Mouse (Mus musculus) gastrocnemius, postnatal 25 days (tissue): ENCODE data around the gene Exoc6b. TPM values are rescaled to one million over a fixed set of nuclear protein-coding genes. Genes with fewer than 3 reads are reported as not detected.
"Not testable (repeated sequence)": the region's sequence is repeated elsewhere in the genome, so short reads cannot be mapped to it uniquely, and the experiment has no call there.

Experiments used
- DNase-seq: peaks from one replicate; pipeline ENCODE4 v3.0.0; 2022
- long read RNA-seq, 2 experiments: library from polyadenylated mRNA; stranded (forward); transcript quantifications; one replicate each; pipeline ENCODE4 v2.0.0; 2021
- total RNA-seq, 2 experiments: library from RNA; stranded (reverse); gene quantifications; 1 replicate in 1 of 2; 2 replicates in 1 of 2; pipeline ENCODE4 v1.2.3; 2021

Gene Exoc6b
- 10 to 100 TPM; 11.4 to 13.8 TPM for total RNA-seq
- long read RNA-seq, experiment 1, full-length matches to known transcripts: 1 of 3 reads
- long read RNA-seq, experiment 1, partial matches to known transcripts: 0 of 3 reads
- long read RNA-seq, experiment 1, other reads (novel, unspliced or antisense): 2 of 3 reads
- long read RNA-seq, experiment 2, full-length matches to known transcripts: 3 of 4 reads
- long read RNA-seq, experiment 2, partial matches to known transcripts: 0 of 4 reads
- long read RNA-seq, experiment 2, other reads (novel, unspliced or antisense): 1 of 4 reads

DNA sequence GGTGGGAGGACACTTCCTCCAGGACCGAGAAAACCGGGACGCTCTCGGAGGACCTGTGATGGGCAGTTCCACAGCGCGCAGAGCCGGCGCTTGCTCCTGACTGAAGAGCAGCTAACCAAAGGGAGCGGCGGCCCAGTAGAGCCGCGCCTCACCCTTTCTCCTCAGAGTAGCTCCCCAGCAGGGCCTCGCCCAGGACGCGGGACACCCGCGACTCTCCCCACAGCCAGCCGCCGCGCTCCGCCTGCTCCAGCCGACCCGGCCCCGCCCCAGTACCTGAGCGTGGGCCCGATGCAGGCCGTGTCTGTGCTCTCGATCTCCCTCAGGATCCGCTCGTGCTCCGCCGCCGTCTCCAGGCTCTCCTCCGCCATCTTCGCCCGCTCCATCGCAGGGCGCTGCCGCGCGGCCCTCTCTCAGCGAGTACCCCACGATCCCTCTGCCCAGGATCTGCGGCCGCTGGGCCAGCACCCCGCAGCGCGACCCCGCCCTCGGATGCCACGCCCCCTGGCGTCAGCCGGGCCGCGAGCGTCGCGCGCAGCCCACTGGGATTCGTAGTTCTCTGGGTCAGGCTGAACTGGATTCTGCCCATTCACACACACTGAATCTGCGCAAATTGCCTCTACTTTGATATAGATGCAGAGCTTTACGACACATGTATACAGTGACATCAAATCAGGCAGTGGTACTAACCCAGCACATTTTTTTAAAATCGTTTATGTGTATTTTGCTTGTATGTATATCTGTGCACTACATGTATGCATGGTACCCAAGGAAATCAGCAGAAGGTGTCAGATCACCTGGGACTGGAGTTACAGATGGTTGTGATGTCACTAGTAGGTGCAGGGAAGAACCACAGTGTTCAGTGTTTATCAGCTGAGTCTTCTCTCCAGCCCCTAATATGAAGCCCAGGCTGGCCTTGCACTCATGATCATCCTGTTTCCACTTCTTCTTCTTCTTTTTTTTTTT lies at the start of gene Exoc6b:
Exoc6b (minus strand) TSS at position 491 of the 963 bp plus-strand sequence.
- peak; percentile 83 for DNase-seq

DNA sequence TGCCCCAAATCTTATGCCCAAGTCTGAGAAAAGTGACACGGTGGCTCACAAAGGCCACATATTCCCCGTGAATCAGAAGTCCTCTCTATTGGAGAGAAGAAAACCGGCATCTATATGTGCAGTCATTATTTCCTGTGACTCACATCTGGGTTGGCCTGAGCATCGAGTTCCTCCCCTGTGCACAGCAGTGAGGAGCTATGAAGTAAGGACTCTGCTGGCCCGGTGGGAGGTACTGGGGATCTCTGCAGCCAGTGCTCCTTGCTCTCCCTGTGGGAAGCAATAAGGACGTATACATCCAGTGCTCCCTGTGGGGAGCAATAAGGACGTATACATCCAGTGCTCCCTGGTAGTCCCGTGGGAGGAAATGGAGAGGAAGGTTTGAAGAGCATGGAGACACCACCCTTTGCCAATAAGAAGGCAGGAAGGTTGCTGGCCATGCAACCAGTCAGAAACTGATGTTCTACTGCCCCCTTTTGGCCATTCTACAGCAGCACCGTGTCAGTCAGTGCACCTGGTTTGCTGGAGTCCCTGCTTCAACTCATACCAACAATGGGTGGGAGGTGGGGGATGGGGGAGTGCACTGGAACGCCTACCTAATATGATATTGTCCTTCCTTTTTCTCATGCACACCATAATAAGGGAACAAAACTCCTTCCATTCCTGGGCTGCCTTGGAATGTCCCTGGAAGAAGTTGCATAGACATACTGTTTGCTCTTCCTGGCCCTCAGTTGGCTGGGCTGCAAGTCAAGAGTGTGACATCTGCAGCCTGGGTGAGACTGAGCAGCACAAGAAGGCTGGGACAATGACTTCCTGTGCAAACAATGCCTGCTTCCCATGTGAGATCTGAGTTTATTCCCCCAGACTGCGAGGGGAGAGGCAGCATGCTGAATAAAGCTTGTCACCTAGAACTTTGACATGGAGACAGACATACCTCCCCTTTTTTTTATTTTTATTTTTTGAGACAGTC lies 48.5 kb upstream of the Exoc6b start:
- DNase-seq: peak; percentile 40

DNA sequence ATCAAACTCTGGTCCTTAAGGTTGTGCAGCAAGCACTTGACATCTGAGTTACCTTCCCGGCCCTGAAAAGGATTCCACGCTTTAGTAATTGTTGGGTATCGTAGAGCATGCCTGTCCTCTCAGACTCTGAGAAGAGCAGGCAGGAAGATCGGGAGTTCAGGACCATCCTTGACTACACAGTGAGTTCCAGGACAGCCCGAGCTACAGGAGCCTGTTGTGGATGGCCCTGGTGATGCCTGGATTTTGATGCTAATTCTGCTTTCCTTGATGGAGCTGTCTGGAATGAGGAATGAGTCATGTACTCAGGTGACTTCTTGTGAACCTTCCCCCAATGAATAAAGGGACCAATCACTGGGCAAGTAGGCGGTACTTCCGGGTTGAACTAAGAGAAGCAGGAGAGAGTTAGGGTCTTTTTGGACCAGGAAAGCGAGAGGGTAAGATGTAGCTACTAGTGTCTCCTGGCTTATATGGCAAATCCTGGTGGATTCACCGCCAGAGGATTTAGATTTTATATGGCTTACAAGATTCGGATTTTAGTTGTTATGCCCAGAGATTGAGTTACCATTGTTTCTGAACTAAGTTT lies 35.8 kb upstream of the Exoc6b start:
- DNase-seq: no peak

DNA sequence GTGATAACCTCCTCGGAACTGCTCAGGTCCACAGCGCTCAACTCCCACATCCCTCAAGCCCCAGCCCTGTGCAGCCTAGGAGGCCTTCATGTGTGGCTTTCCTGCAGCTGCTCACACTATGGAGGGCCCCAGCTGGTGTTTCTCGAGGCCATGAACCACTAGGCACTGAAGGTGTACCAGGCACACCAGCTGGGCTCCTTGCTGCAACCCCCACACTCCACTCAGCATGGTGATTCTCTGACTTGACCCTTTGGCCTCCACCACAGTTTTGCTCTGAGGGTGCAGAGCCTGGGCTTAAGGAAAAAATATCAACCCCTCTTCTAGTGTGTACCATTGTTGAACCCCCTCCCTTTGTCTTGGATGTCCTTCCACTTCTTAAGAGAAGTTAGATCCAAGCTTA lies 34.0 kb upstream of the Exoc6b start:
- no peak for DNase-seq

DNA sequence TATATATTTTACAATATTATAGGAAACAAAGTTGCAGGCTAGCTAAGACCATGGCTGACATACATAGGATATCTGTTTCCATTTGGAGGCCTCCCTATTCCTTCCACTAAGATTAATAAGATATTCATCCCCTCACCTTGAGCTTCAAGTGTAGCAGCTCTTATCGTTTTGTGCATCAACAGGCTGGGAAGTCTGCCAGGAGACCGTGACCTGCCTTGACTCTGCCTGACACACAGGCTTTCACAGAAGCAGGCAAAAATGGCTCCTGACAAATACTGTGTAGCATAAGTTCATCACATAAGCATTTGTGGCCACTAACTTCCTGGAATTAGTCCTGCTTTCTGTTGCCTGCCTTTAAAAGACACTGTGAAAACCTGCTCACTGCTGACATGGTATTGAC lies 27.1 kb upstream of the Exoc6b start:
- no peak for DNase-seq

DNA sequence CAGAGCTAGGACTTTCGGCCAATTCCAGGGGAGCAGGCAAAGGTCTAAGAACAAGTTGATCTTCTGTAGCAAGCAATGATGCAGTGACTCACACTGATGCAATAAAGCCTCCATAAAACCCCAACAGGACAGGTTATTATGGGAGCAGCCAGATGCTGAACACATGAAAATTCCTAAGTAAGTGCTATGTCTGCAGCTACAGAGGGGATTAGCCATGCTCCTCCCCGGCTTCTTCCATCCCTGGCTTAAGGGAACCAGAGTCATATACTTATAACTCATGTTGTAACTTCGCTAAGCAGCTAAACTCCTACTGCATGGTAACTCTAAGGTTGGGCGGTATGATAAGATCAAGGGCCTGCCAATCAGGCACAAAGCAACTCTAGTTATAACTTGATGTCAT lies 18.1 kb upstream of the Exoc6b start:
- no peak for DNase-seq

DNA sequence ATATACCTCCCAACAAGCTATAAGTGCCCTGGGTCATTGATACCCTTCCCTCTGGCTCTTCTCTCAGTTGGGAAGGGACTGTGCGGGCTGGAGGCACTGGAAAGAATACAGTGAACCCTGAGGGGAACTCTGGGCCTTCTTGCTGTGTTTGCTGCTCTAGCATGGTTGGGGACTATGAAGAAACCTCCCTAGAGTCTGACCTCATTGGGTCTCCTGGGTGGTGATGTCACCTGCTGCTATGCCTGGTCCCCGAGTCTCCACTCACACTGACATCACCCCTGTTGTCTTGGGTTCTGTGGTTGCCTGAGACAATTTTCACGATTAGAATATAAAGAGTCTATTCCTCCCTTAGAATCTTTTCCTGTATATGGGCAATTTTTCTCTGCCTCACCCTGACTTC lies 17.3 kb upstream of the Exoc6b start:
- DNase-seq: peak; percentile 17

DNA sequence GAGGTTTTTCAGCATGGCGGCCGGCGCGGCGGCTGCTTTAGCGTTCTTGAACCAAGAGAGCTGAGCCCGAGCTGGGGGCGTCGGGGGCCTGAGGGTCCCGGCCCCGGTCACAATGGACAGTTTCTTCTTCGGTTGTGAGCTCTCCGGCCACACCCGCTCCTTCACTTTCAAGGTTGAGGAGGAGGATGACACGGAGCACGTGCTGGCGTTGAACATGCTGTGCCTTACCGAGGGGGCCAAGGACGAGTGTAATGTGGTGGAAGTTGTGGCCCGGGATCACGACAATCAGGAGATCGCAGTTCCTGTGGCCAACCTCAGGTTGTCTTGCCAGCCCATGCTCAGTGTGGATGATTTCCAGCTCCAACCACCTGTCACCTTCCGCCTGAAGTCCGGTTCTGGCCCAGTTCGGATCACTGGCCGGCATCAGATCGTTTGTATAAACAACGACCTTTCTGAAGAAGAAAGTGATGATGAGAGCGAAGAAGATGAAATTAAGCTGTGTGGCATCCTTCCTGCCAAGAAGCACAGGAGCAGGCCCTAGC lies 6.9 kb upstream of the Exoc6b start:
- DNase-seq: not testable (repeated sequence)

DNA sequence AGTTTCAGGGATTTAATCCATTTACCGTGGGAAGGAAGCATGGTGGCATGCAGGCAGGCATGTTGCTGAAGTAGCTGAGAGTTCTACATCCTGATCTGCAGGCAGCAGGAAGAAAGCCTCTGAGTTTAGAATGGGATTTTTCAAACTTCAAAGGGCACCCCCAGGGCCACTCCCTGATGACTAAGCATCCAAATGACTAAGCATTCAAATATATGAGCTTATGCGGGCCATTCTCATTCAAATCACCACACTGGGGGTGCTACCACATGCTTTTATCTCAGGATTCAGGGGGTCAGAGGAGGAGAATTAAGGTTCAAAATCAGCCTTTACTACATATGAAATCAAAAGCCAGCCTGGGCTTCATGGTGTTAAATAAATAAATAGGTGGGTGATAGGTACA lies 5.7 kb upstream of the Exoc6b start:
- no peak for DNase-seq

DNA sequence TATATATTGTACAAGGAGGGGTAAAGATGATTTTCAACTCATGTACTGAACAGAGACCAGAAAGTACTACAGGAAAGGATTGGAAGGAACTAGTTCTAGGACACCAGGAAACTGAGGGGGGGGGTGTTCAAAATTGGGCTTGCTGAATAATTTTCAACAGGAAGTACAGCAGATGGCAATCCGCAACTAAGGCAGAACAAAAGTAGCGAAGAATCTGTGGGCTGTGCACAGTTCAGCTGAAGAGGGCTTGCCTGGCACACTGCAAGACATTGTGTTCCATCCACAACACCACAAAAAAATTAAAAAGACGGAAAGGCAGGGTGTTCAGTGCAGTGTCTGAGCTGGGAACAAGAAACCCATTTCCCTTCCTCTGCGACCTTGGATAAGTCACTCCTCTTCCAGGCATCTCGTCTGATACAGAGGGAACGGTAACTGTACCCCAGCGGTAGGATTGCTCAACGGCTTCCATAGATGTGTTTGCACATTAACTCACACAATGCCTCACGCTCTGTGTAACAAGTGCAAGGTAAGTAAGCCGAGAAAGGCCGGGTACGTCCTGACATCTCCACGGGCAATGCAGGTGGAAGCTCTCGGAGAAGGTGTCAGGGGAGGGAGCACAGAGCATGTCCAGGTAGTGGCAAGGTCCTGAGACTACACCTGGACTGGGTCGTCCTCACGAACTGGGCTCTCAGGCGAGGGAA lies 841 bp downstream of the Exoc6b start:
- DNase-seq: peak; percentile 17

DNA sequence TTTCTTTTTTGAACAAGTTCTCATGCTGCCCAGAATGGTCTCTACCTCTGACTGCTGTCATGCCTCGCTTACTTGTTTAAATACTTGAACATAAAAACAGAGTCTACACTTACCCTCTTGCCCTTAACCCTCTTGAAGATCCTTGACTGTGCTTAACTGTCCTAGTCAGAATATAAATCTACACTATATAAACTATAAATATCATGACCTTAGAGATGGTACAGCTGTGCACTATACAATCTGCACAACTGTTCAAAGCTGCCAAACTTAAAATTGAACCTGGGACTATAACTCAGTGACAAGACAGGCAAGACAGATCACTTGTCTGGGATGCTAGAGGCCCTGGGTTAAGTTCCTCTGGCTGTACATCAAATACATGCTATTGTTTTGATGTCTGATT lies 11.7 kb downstream of the Exoc6b start:
- DNase-seq: no peak

DNA sequence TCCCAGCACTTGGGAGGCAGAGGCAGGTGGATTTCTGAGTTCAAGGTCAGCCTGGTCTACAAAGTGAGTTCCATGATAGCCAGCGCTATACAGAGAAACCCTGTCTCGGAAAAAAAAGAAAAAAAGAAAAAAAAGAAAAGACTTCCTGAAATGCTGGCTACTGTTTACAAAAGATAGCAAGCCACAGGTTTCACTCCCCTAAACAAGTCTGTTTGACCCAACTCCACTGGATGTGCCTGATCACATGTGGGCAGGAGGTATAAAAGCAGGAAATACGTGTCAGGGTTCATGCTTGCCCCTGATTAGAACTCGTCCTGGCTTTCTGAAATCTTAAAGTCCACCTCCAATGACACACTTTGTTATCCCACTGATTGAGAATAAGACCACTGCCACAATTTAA lies 18.2 kb downstream of the Exoc6b start:
- no peak for DNase-seq

DNA sequence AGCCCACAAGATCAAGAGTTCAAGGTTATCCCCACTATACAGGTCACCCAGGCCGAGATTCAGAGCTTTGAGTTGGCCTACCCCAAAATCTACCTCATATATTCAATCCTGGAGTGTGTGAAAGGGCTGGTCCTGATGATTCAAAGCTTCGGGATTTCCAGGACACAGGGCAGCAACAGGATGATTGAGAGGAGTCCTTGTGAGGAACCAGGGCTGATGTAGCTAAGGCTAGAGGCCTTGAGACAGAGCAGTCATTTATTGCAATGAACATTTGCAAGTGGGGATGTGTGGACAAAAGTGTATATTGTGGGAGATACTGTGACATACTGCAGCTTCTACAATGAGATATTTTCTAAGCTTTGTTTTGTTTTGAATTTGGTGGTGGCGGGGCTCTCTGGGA lies 22.8 kb downstream of the Exoc6b start:
- DNase-seq: no peak

DNA sequence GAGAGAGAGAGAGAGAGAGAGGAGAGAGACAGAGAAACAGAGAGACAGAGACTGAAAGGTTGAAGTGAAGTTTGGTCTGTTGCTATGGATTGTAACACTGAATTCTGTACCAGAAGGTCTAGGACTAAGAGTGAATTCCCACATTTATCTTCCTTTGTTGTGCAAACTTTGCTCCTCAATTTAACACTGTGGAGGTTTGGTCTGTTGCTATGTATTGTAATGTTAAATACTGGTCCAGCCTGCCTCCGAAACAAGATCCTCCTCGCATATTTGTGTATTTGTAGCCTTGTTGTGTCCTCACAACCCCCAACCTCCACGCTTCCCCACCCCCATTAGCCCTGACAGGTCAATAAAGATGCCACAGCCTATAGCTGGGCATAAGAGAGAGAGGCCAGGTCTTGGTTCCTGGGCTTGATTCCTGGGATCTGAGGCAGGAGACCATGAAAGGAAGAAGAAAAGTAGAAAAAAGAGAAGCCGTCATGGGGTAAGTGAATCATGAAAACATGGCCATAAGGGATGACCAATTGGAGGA lies 24.6 kb downstream of the Exoc6b start:
- no peak for DNase-seq

DNA sequence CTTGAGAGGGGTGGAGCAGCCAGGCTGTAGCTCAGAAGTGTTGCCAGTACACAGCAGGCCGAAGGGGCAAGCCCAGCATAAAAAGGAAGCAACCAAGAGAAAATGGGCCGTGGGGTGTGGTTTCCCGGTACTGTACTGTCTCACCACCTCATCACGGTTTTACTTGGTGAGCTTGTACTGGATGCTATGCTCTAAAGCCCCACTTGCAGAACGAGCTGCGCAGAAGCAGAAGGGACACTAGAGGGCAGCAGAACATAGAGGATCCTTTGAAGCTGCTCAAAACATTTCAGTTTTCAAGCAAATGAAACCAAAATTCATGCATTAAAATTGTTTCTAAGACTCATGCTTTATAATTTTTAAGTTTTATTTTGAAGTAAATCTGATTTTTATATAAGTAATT lies 31.6 kb downstream of the Exoc6b start:
- peak; percentile 8 for DNase-seq

DNA sequence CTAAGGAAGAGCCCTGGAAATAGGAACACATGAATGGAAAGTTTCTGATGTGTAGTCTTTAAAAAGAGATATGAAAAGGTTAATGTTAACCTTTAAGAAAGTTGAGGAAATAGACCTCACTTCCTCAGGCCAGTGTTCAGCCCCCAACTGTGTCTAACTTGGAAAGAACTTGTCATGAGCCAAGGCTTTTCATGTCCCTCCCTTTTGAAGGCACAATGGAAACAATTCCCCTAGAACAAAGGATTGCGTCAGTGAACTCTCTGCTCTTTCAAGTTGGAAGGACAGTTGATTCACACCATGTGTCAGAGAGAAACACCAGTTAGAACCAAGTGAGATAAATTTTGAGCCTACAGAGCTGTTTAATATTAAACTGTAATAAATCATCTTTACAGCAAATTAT lies 39.6 kb downstream of the Exoc6b start:
- DNase-seq: no peak

DNA sequence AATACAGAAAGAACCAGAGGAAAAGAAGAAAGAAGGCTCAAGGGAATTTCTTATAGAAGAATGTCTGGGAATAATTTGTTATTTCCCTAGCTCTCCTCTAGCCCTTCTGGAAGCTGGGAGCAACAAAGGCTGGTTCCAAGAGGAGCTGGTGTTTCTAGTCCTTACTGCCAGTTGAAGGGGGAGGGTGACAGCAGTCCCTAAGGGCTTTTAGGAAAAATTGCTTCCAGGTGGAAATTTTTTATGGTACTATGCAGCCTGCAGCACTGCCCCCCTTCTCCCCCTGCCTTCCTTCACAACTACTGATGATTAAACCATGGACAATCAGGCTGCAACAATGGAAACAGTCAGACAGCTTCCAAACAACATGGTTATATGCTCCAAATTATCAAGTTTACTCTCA lies 44.9 kb downstream of the Exoc6b start:
- DNase-seq: no peak

DNA sequence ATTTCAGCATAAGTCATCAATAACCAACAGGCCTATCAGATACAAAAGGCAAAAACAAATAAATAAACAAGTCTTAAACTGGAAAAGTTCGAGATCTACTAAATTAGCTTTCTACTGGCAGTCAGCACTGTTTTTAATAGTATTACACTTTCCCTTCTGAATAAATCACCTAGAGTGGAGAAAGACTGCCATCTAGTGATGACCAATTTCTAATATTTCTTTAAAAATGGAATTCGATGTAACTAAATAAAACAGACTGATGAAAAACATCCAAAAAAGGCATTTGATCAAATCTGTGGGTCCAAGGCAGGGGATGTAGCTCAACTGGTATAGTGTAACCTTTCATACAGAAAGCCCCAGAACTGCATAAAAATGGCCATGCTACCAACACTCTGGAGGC lies 52.3 kb downstream of the Exoc6b start:
- DNase-seq: no peak

DNA sequence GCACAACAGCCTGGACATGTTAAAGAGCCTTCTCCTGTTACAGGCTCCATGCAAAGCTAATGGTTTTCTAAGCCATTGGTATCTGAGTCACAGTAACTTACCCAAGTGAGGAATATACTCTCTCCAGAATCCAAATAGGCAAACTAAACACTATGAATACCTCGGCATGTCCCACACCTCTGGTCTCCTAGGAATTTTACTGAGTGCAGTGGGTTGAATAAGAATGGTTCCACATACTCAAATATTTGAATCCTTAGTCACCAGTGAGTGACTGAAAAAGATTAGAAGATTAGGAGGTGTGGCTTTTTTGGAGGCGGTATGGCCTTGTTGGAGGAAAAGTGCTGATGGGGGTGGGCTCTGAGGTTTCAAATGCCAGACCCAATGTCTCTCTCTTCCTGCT lies 55.4 kb downstream of the Exoc6b start:
- DNase-seq: no peak

DNA sequence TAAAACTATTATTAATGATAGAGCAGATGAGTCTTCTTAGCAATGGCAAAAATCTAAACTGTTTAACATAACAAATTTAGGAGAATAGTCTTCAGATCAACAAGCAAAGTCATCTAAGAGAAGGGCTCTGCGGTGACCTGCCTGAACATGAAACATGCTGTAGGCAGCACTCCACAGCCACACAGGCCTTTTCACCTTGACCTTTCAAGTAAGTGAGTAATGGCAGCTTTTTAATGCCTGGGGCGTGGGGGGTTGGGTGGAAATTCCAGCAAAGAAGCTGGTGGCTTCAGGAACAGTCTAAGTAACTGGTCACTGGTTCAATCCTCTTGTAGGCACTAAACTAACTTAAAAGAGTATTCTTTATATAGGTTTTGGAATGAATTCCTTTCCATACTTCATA lies 58.9 kb downstream of the Exoc6b start:
- no peak for DNase-seq

DNA sequence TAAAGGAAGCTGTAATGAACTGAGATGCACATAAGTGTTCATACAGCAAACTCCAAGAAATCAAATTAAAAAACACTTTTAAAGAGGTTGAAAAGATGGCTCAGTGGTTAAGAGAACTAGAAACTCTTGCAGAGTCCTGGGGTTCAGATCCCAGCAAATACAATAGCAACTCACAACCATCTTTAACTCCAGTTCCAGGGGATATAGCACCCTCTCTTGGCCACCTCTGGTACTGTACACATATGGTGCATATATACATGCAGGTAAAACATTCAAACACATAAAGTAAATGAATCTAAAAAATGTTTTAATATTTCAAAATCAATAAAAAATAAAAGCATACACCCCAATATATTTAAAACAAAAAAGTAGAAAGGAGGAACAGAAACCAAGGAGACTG lies 73.9 kb downstream of the Exoc6b start:
- no peak for DNase-seq
